Mouse (Mus musculus) inflammation-experienced regulatory T-cells (primary cell): ENCODE results near the gene Brinp2. TPM values are rescaled to one million over a fixed set of nuclear protein-coding genes. Genes with fewer than 3 reads are reported as not detected.

Source experiments
- polyA plus RNA-seq, 2 experiments: library from polyadenylated mRNA; unstranded; fragments of 100-300 nt; shearing (Covaris generic); gene quantifications; one replicate each; pipeline ENCODE4 v1.2.1; 2017

Gene Brinp2
- 1 to 10 TPM in 1 of 2 experiments, not detected in 1; 1.3 TPM for polyA plus RNA-seq

DNA sequence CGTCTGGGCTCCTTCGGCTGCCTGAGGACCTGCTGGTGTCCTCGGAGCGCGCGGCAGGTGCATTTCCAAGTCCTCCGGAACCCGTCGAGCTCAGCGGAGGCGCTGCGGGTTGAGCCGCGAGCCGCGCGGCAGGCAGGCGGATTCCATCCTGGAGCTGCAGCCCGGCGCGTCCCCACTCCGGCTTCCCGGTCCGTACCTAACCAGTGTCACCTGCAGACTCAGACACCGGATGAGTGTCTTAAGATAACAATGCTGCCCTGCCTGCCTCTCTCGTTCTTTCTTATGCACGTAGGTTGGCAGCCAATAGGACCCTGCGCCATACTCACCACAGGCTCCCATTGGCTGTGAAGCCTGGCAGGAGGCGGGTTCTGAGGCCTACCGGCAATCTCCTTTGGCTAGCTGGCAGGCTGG is at the start of gene Brinp2:
Gene Brinp2 (minus strand): TSS at position 276 of the 411 bp plus-strand sequence.

DNA sequence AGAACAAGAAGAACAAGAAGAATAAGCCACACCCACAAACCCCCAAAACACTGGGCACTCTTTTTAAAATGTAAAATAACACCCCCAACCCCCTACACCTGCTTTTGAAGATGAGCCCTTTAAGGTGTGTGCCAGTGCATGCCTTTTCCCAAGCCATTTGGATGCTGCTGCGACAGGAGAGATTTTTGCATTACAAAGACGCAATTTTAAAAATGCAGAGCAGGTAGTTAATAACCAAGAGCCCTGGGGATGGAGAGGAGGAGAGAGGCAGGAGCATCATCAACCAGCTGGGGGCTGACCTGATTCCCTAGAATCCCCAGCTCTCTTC is 5.8 kb upstream of the Brinp2 start, which contains the start of gene Astn1:
Gene Astn1 (plus strand): TSS at position 310 of the 328 bp plus-strand sequence.

Other genes with a start within 250 kb of the Brinp2 start
- gene Astn1, start 5.9 kb upstream of the Brinp2 start, polyA plus RNA-seq: 1 to 10 TPM in 1 of 2 experiments, under 1 TPM in 1; 0.35 to 3.3 TPM